Mouse (Mus musculus) midbrain, embryonic 14.5 days (tissue): ENCODE measurements around the gene Mark3. TPM values are rescaled to one million over a fixed set of nuclear protein-coding genes. Genes with fewer than 3 reads are reported as not detected.
"Not testable (repeated sequence)": the region's sequence is repeated elsewhere in the genome, so short reads cannot be mapped to it uniquely, and the experiment has no call there.

Experiments used
- ATAC-seq: fragments of 200-750 bp; cut with Nextera tagmentation; 2 replicates; pipeline ENCODE4 v1.8.0; 2017; ENCODE audit warnings: moderate number of reproducible peaks, moderate library complexity; ENCODE audit not compliant: low FRiP score, low TSS enrichment
- DNase-seq: peaks from one replicate; pipeline ENCODE4 v3.0.0-alpha.2; 2015
- H3K27ac ChIP-seq: fragments of 300-500 bp; sonication (generic); replicated peaks from 2 replicates; pipeline ENCODE4 v1.5.1; 2014; ENCODE audit warnings: mild to moderate bottlenecking, low read depth, low read length, moderate library complexity
- H3K27me3 ChIP-seq: fragments of 300-500 bp; sonication (generic); 2 replicates; pipeline ENCODE4 v1.6.1; 2014; ENCODE audit warnings: low read length, control low read depth, mixed read lengths; ENCODE audit not compliant: control insufficient read depth, insufficient read depth
- H3K36me3 ChIP-seq: fragments of 300-500 bp; sonication (generic); 2 replicates; pipeline ENCODE4 v1.6.1; 2014; ENCODE audit warnings: low read length, control low read depth; ENCODE audit not compliant: control insufficient read depth, insufficient read depth
- H3K4me1 ChIP-seq: fragments of 300-500 bp; sonication (generic); 2 replicates; pipeline ENCODE4 v1.6.1; 2014; ENCODE audit warnings: mild to moderate bottlenecking, antibody characterized with exemption, low read length, control low read depth; ENCODE audit not compliant: control insufficient read depth, insufficient read depth
- H3K4me2 ChIP-seq: fragments of 300-500 bp; sonication (generic); 2 replicates; pipeline ENCODE4 v1.6.1; 2014; ENCODE audit warnings: mild to moderate bottlenecking, low read length, moderate library complexity
- H3K4me3 ChIP-seq: fragments of 300-500 bp; sonication (generic); replicated peaks from 2 replicates; pipeline ENCODE4 v1.5.1; 2014; ENCODE audit warnings: low read depth, low read length
- H3K9ac ChIP-seq: fragments of 300-500 bp; sonication (generic); replicated peaks from 2 replicates; pipeline ENCODE4 v1.6.1; 2014; ENCODE audit warnings: mild to moderate bottlenecking, low read length, moderate library complexity
- H3K9me3 ChIP-seq: fragments of 300-500 bp; sonication (generic); 2 replicates; pipeline ENCODE4 v1.6.1; 2016; ENCODE audit warnings: low read length, control low read depth, mixed read lengths; ENCODE audit not compliant: control insufficient read depth
- WGBS: fragments of 180-500 bp; shearing (Covaris S2); extraction: QIAGEN DNeasy Blood & Tissue Kit; methylation state at CpG from one replicate; pipeline ENCODE4 v1.1.7; 2014; 5-methylcytosine and 5-hydroxymethylcytosine counted together
- polyA plus RNA-seq: library from polyadenylated mRNA; unstranded; fragments of >200 nt; fragmentation: Nextera tagmentation; extraction: Ambion mirVana; gene quantifications from 2 replicates; pipeline ENCODE4 v1.2.1, GENCODE M21; 2014

Mark3 gene
- polyA plus RNA-seq, 1 experiment from 2014 or later = 76.7 TPM

- H3K9me3 ChIP-seq = no peaks in the 10 kb centered on the region
- WGBS = 64% methylated on average over 6 of the region's 6 CpGs
- no peak overlapping the region for H3K9ac ChIP-seq
- DNase-seq (peak; percentile 82), ATAC-seq (no peak)
- H3K27ac ChIP-seq = peak overlapping the region; percentile 52; the same call in 1 of the 2 replicates
- no peaks in the 10 kb centered on the region for H3K27me3 ChIP-seq
- H3K4me3 ChIP-seq = no peak overlapping the region
- no peaks in the 10 kb centered on the region for H3K4me1 ChIP-seq
- H3K36me3 ChIP-seq = peaks cover 85% of the 10 kb centered on the region
- H3K4me2 ChIP-seq = no peak overlapping the region
Measured at GRCm38 (mm10) chr12:111648061-111648645, 73.8 kb downstream of the Mark3 start.

- H3K9ac ChIP-seq = no peak overlapping the region
- H3K27me3 ChIP-seq = no peaks in the 10 kb centered on the region
- DNase-seq = no peak
- ATAC-seq = no peak
- H3K9me3 ChIP-seq = no peaks in the 10 kb centered on the region
- H3K27ac ChIP-seq = no peak overlapping the region
- H3K36me3 ChIP-seq = peaks cover 72% of the 10 kb centered on the region
- H3K4me1 ChIP-seq = no peaks in the 10 kb centered on the region
- H3K4me3 ChIP-seq = no peak overlapping the region
- WGBS = 93% methylated on average over 3 of the region's 3 CpGs
- H3K4me2 ChIP-seq = no peak overlapping the region
Measured at GRCm38 (mm10) chr12:111652953-111653352, 78.6 kb downstream of the Mark3 start.

- H3K36me3 ChIP-seq = peaks cover 70% of the 10 kb centered on the region
- ATAC-seq = no peak
- H3K4me2 ChIP-seq = no peak overlapping the region
- no peak overlapping the region for H3K9ac ChIP-seq
- DNase-seq = peak; percentile 84
- no peaks in the 10 kb centered on the region for H3K9me3 ChIP-seq
- no peaks in the 10 kb centered on the region for H3K27me3 ChIP-seq
- 30% methylated on average over 3 of the region's 3 CpGs for WGBS
- no peak overlapping the region for H3K4me3 ChIP-seq
- H3K4me1 ChIP-seq = no peaks in the 10 kb centered on the region
- no peak overlapping the region for H3K27ac ChIP-seq
Measured at GRCm38 (mm10) chr12:111653434-111653833, 79.1 kb downstream of the Mark3 start.

GRCm38 (mm10) chr12:111655695-111656094 is 81.4 kb downstream of the Mark3 start:
- Histone ChIP-seq H3K27me3 (no peaks in the 10 kb centered on the region), H3K36me3 (peaks cover 56% of the 10 kb centered on the region), H3K4me2 (no peak overlapping the region), H3K9me3 (no peaks in the 10 kb centered on the region), H3K9ac (no peak overlapping the region), H3K4me3 (no peak overlapping the region), H3K4me1 (no peaks in the 10 kb centered on the region), H3K27ac (no peak overlapping the region)
- DNase-seq (no peak), ATAC-seq (no peak)
- WGBS = 95% methylated on average over 11 of the region's 11 CpGs

- Histone ChIP-seq H3K9ac (no peak overlapping the region), H3K27me3 (no peaks in the 10 kb centered on the region), H3K9me3 (no peaks in the 10 kb centered on the region), H3K4me3 (no peak overlapping the region), H3K27ac (no peak overlapping the region), H3K4me1 (0 out of 2 replicates have a peak, but pooled peaks cover 3% of the 10 kb centered on the region), H3K36me3 (peaks cover 34% of the 10 kb centered on the region), H3K4me2 (no peak overlapping the region)
- no peak for ATAC-seq
- no peak for DNase-seq
- 97% methylated on average over 4 of the region's 4 CpGs for WGBS
Measured at GRCm38 (mm10) chr12:111659331-111659730, 85.0 kb downstream of the Mark3 start.

- WGBS = 70% methylated on average over 1 of the region's 1 CpGs
Measured at GRCm38 (mm10) chr12:111660628-111661027, 86.3 kb downstream of the Mark3 start.

GRCm38 (mm10) chr12:111661554-111661953 is 87.2 kb downstream of the Mark3 start:
- ATAC-seq, DNase-seq, H3K27me3 ChIP-seq, H3K27ac ChIP-seq, H3K9ac ChIP-seq, H3K9me3 ChIP-seq, H3K4me2 ChIP-seq, H3K4me3 ChIP-seq, H3K4me1 ChIP-seq: not testable (repeated sequence)
- WGBS = 96% methylated on average over 11 of the region's 11 CpGs
- peaks cover 27% of the 10 kb centered on the region for H3K36me3 ChIP-seq

More at GRCm38 (mm10) chr12:111660628-111661027, 86.3 kb downstream of the Mark3 start:
- DNase-seq (no peak), ATAC-seq (no peak)
- H3K4me2 ChIP-seq = no peak overlapping the region
- no peaks in the 10 kb centered on the region for H3K9me3 ChIP-seq
- 0 out of 2 replicates have a peak, but pooled peaks cover 3% of the 10 kb centered on the region for H3K4me1 ChIP-seq
- H3K36me3 ChIP-seq = peaks cover 26% of the 10 kb centered on the region
- no peak overlapping the region for H3K27ac ChIP-seq
- no peaks in the 10 kb centered on the region for H3K27me3 ChIP-seq
- H3K4me3 ChIP-seq = no peak overlapping the region
- no peak overlapping the region for H3K9ac ChIP-seq

GRCm38 (mm10) chr12:111663228-111664143 is 89.2 kb downstream of the Mark3 start:
- Histone ChIP-seq H3K9ac (no peak overlapping the region), H3K4me2 (no peak overlapping the region), H3K27ac (no peak overlapping the region), H3K27me3 (no peaks in the 10 kb centered on the region), H3K4me1 (peaks cover 4% of the 10 kb centered on the region), H3K9me3 (no peaks in the 10 kb centered on the region), H3K4me3 (no peak overlapping the region), H3K36me3 (peaks cover 28% of the 10 kb centered on the region)
- WGBS = 80% methylated on average over 17 of the region's 17 CpGs
- DNase-seq = no peak
- no peak for ATAC-seq
